Mouse (Mus musculus) kidney, embryonic 16.5 days (tissue): Measurements from ENCODE around the gene Fut7. TPM values are rescaled to one million over a fixed set of nuclear protein-coding genes. Genes with fewer than 3 reads are reported as not detected.

Experiments
- ATAC-seq: fragments of 200-750 bp; cut with Nextera tagmentation; 2 replicates; pipeline ENCODE4 v1.8.0; 2017; ENCODE audit warnings: moderate TSS enrichment; ENCODE audit not compliant: low FRiP score, low TSS enrichment
- H3K27ac ChIP-seq: fragments of 300-500 bp; sonication (generic); 2 replicates; pipeline ENCODE4 v1.5.1; 2014; ENCODE audit warnings: low read length
- H3K27me3 ChIP-seq: fragments of 300-500 bp; sonication (generic); 2 replicates; pipeline ENCODE4 v1.6.1; 2014; ENCODE audit warnings: low read length, control low read depth, mixed read lengths; ENCODE audit not compliant: insufficient read depth
- H3K36me3 ChIP-seq: fragments of 300-500 bp; sonication (generic); 2 replicates; pipeline ENCODE4 v1.6.1; 2014; ENCODE audit warnings: low read length, control low read depth, mixed read lengths; ENCODE audit not compliant: insufficient read depth
- H3K4me1 ChIP-seq: fragments of 300-500 bp; sonication (generic); 2 replicates; pipeline ENCODE4 v1.6.1; 2014; ENCODE audit warnings: low read length, control low read depth, mixed read lengths; ENCODE audit not compliant: insufficient read depth
- H3K4me2 ChIP-seq: fragments of 300-500 bp; sonication (generic); replicated peaks from 2 replicates; pipeline ENCODE4 v1.6.1; 2014; ENCODE audit warnings: low read depth, low read length
- H3K4me3 ChIP-seq: fragments of 300-500 bp; sonication (generic); 2 replicates; pipeline ENCODE4 v1.5.1; 2014; ENCODE audit warnings: mild to moderate bottlenecking, low read length
- H3K9ac ChIP-seq: fragments of 300-500 bp; sonication (generic); replicated peaks from 2 replicates; pipeline ENCODE4 v1.6.1; 2014; ENCODE audit warnings: low read length
- H3K9me3 ChIP-seq: fragments of 300-500 bp; sonication (generic); 2 replicates; pipeline ENCODE4 v1.6.1; 2016; ENCODE audit warnings: low read length, control low read depth
- WGBS: fragments of 180-500 bp; shearing (Covaris S2); extraction: QIAGEN DNeasy Blood & Tissue Kit; methylation state at CpG from one replicate; pipeline ENCODE4 v1.1.7; 2014; 5-methylcytosine and 5-hydroxymethylcytosine counted together
- polyA plus RNA-seq: library from polyadenylated mRNA; unstranded; fragments of >200 nt; fragmentation: Nextera tagmentation; extraction: Ambion mirVana; gene quantifications from 2 replicates; pipeline ENCODE4 v1.2.1, GENCODE M21; 2015

The Fut7 gene
- polyA plus RNA-seq, 1 experiment from 2014 or later: not detected

- Histone ChIP-seq H3K27me3 (0 out of 2 replicates have a peak, but pooled peaks cover 5% of the 10 kb centered on the region), H3K4me1 (peaks cover 32% of the 10 kb centered on the region), H3K9me3 (no peaks in the 10 kb centered on the region), H3K9ac (no peak overlapping the region), H3K4me3 (no peak overlapping the region), H3K27ac (no peak overlapping the region), H3K4me2 (no peak overlapping the region), H3K36me3 (no peaks in the 10 kb centered on the region)
- WGBS: 73% methylated on average over 11 of the region's 11 CpGs
- no peak for ATAC-seq
These were observed 9.4 kb downstream of the Fut7 start for GRCm38 (mm10) chr2:25432326-25433098.

GRCm38 (mm10) chr2:25433101-25433500 is 10.0 kb downstream of the Fut7 start:
- H3K9ac ChIP-seq: no peak overlapping the region
- H3K4me3 ChIP-seq: no peak overlapping the region
- ATAC-seq: no peak
- H3K4me1 ChIP-seq: peaks cover 30% of the 10 kb centered on the region
- no peaks in the 10 kb centered on the region for H3K36me3 ChIP-seq
- WGBS: 84% methylated on average over 17 of the region's 17 CpGs
- 0 out of 2 replicates have a peak, but pooled peaks cover 5% of the 10 kb centered on the region for H3K27me3 ChIP-seq
- H3K4me2 ChIP-seq: no peak overlapping the region
- H3K9me3 ChIP-seq: no peaks in the 10 kb centered on the region
- H3K27ac ChIP-seq: no peak overlapping the region

GRCm38 (mm10) chr2:25434292-25434691 is 11.2 kb downstream of the Fut7 start:
- Histone ChIP-seq H3K4me2 (no peak overlapping the region), H3K4me3 (no peak overlapping the region), H3K4me1 (peaks cover 23% of the 10 kb centered on the region), H3K27ac (no peak overlapping the region), H3K9ac (no peak overlapping the region), H3K27me3 (0 out of 2 replicates have a peak, but pooled peaks cover 4% of the 10 kb centered on the region), H3K9me3 (no peaks in the 10 kb centered on the region), H3K36me3 (peaks cover 8% of the 10 kb centered on the region; the same call in 1 of the 2 replicates)
- ATAC-seq: no peak
- WGBS: 86% methylated on average over 8 of the region's 8 CpGs

- 91% methylated on average over 10 of the region's 10 CpGs for WGBS
- Histone ChIP-seq H3K4me2 (no peak overlapping the region), H3K9me3 (no peaks in the 10 kb centered on the region), H3K4me1 (peaks cover 3% of the 10 kb centered on the region), H3K27me3 (no peaks in the 10 kb centered on the region), H3K9ac (no peak overlapping the region), H3K36me3 (peaks cover 12% of the 10 kb centered on the region; the same call in 1 of the 2 replicates), H3K27ac (no peak overlapping the region), H3K4me3 (no peak overlapping the region)
- ATAC-seq: no peak
These were observed 13.3 kb downstream of the Fut7 start for GRCm38 (mm10) chr2:25436286-25436820.

GRCm38 (mm10) chr2:25441067-25441466 is 18.0 kb downstream of the Fut7 start:
- no peak for ATAC-seq
- WGBS: 87% methylated on average over 20 of the region's 20 CpGs

GRCm38 (mm10) chr2:25442682-25443081 is 19.6 kb downstream of the Fut7 start:
- Histone ChIP-seq H3K4me1 (no peaks in the 10 kb centered on the region), H3K27ac (no peak overlapping the region), H3K4me3 (no peak overlapping the region), H3K9me3 (no peaks in the 10 kb centered on the region), H3K4me2 (no peak overlapping the region), H3K9ac (no peak overlapping the region), H3K27me3 (no peaks in the 10 kb centered on the region), H3K36me3 (peaks cover 33% of the 10 kb centered on the region)
- 77% methylated on average over 14 of the region's 14 CpGs for WGBS
- no peak for ATAC-seq

More at GRCm38 (mm10) chr2:25441067-25441466, 18.0 kb downstream of the Fut7 start:
- H3K36me3 ChIP-seq: peaks cover 33% of the 10 kb centered on the region
- no peak overlapping the region for H3K4me2 ChIP-seq
- no peak overlapping the region for H3K27ac ChIP-seq
- H3K9ac ChIP-seq: no peak overlapping the region
- no peak overlapping the region for H3K4me3 ChIP-seq
- H3K9me3 ChIP-seq: no peaks in the 10 kb centered on the region
- H3K27me3 ChIP-seq: no peaks in the 10 kb centered on the region
- H3K4me1 ChIP-seq: no peaks in the 10 kb centered on the region

- no peaks in the 10 kb centered on the region for H3K9me3 ChIP-seq
- H3K4me1 ChIP-seq: no peaks in the 10 kb centered on the region
- H3K9ac ChIP-seq: no peak overlapping the region
- no peak overlapping the region for H3K4me2 ChIP-seq
- H3K27ac ChIP-seq: no peak overlapping the region
- no peaks in the 10 kb centered on the region for H3K27me3 ChIP-seq
- no peak overlapping the region for H3K4me3 ChIP-seq
- no peak for ATAC-seq
- H3K36me3 ChIP-seq: no peaks in the 10 kb centered on the region
- 76% methylated on average over 8 of the region's 8 CpGs for WGBS
These were observed 28.0 kb downstream of the Fut7 start for GRCm38 (mm10) chr2:25450853-25451647.

GRCm38 (mm10) chr2:25452951-25453350 is 29.9 kb downstream of the Fut7 start:
- WGBS: 41% methylated on average over 1 of the region's 1 CpGs
- no peaks in the 10 kb centered on the region for H3K9me3 ChIP-seq
- no peak for ATAC-seq
- no peaks in the 10 kb centered on the region for H3K36me3 ChIP-seq
- no peak overlapping the region for H3K4me2 ChIP-seq
- no peaks in the 10 kb centered on the region for H3K4me1 ChIP-seq
- no peak overlapping the region for H3K27ac ChIP-seq
- H3K9ac ChIP-seq: no peak overlapping the region
- H3K27me3 ChIP-seq: no peaks in the 10 kb centered on the region
- H3K4me3 ChIP-seq: no peak overlapping the region

GRCm38 (mm10) chr2:25456205-25456953 is 33.3 kb downstream of the Fut7 start, which contains the start of gene Clic3:
Gene Clic3 (plus strand): TSS chr2:25456838.
- no peak for ATAC-seq
- Histone ChIP-seq H3K9ac (peak within 1 kb of the TSS; percentile 11; the same call in 1 of the 2 replicates), H3K27me3 (no peaks in the 10 kb centered on the region), H3K36me3 (no peaks in the 10 kb centered on the region), H3K27ac (no peak within 1 kb of the TSS), H3K4me1 (peaks cover 11% of the 10 kb centered on the region), H3K4me2 (no peak within 1 kb of the TSS), H3K9me3 (no peaks in the 10 kb centered on the region), H3K4me3 (no peak within 1 kb of the TSS)
- WGBS: 64% methylated on average over 14 of the region's 14 CpGs
